Mouse (Mus musculus): ENCODE measurements around the gene Oas1f. TPM values are rescaled to one million over a fixed set of nuclear protein-coding genes. Genes with fewer than 3 reads are reported as not detected.
"Not testable (repeated sequence)": the region's sequence is repeated elsewhere in the genome, so short reads cannot be mapped to it uniquely, and the experiment has no call there.

Gene Oas1f
- total and polyA plus RNA-seq, 2 experiments: not detected

- Histone ChIP-seq H3K79me2 (ENCODE audit: control insufficient read depth, insufficient read depth, low read length) (no peaks in the 10 kb centered on the region), H3K36me3 (ENCODE audit: control insufficient read depth, insufficient read depth, low read length) (no peaks in the 10 kb centered on the region), H3K27me3 (ENCODE audit: control insufficient read depth, insufficient read depth, low read length) (no peaks in the 10 kb centered on the region), H3K9ac (ENCODE audit: low read depth, low read length) (no peak within 1 kb of the TSS), H3K4me1 (ENCODE audit: control insufficient read depth, insufficient read depth, low read length) (no peaks in the 10 kb centered on the region), H3K27ac (replicated peaks; ENCODE audit: insufficient read depth, low read depth, low read length) (no peak within 1 kb of the TSS), H3K4me3 (ENCODE audit: insufficient read depth, low read depth, low read length) (no peak within 1 kb of the TSS)
- 19% methylated on average over 4 of the region's 4 CpGs for WGBS
- no peak for TF ChIP-seq CTCF (IDR thresholded peaks at IDR 0.05; ENCODE audit: low read depth, low read length)
- no peak for TF ChIP-seq POLR2A (IDR thresholded peaks at IDR 0.05; ENCODE audit: extremely low read depth, insufficient read depth, low read length)
- no peak for DNase-seq (ENCODE audit: extremely low read depth, low read depth, low spot score)
Measured at GRCm38 (mm10) chr5:120861121-120861520, 14.0 kb downstream of the Oas1f start, which contains the start of gene Oas1h. TSS of gene Oas1h (plus strand) at chr5:120861421.

GRCm38 (mm10) chr5:120865336-120865860 is 18.2 kb downstream of the Oas1f start:
- Histone ChIP-seq H3K9ac (ENCODE audit: low read depth, low read length) (no peak overlapping the region), H3K4me1 (ENCODE audit: control insufficient read depth, insufficient read depth, low read length) (no peaks in the 10 kb centered on the region), H3K36me3 (ENCODE audit: control insufficient read depth, insufficient read depth, low read length) (no peaks in the 10 kb centered on the region), H3K79me2 (ENCODE audit: control insufficient read depth, insufficient read depth, low read length) (no peaks in the 10 kb centered on the region), H3K27me3 (ENCODE audit: control insufficient read depth, insufficient read depth, low read length) (no peaks in the 10 kb centered on the region), H3K4me3 (ENCODE audit: insufficient read depth, low read depth, low read length) (no peak overlapping the region), H3K27ac (replicated peaks; ENCODE audit: insufficient read depth, low read depth, low read length) (no peak overlapping the region)
- DNase-seq (ENCODE audit: extremely low read depth, low read depth, low spot score): peak; percentile 30
- TF ChIP-seq CTCF (IDR thresholded peaks at IDR 0.05; ENCODE audit: low read depth, low read length) (peak; percentile 52), POLR2A (IDR thresholded peaks at IDR 0.05; ENCODE audit: extremely low read depth, insufficient read depth, low read length) (no peak)
- 60% methylated on average over 3 of the region's 3 CpGs for WGBS

GRCm38 (mm10) chr5:120869436-120870015 is 22.4 kb downstream of the Oas1f start:
- H3K4me1 ChIP-seq (ENCODE audit: control insufficient read depth, insufficient read depth, low read length): no peaks in the 10 kb centered on the region
- no peak overlapping the region for H3K9ac ChIP-seq (ENCODE audit: low read depth, low read length)
- H3K27me3 ChIP-seq (ENCODE audit: control insufficient read depth, insufficient read depth, low read length): no peaks in the 10 kb centered on the region
- 77% methylated on average over 7 of the region's 7 CpGs for WGBS
- no peak overlapping the region for H3K4me3 ChIP-seq (ENCODE audit: insufficient read depth, low read depth, low read length)
- no peak for DNase-seq (ENCODE audit: extremely low read depth, low read depth, low spot score)
- H3K36me3 ChIP-seq (ENCODE audit: control insufficient read depth, insufficient read depth, low read length): no peaks in the 10 kb centered on the region
- no peak overlapping the region for H3K27ac ChIP-seq (replicated peaks; ENCODE audit: insufficient read depth, low read depth, low read length)
- no peaks in the 10 kb centered on the region for H3K79me2 ChIP-seq (ENCODE audit: control insufficient read depth, insufficient read depth, low read length)
- TF ChIP-seq POLR2A (IDR thresholded peaks at IDR 0.05; ENCODE audit: extremely low read depth, insufficient read depth, low read length): no peak
- no peak for TF ChIP-seq CTCF (IDR thresholded peaks at IDR 0.05; ENCODE audit: low read depth, low read length)

GRCm38 (mm10) chr5:120870081-120870480 is 22.9 kb downstream of the Oas1f start:
- H3K4me1 ChIP-seq (ENCODE audit: control insufficient read depth, insufficient read depth, low read length): no peaks in the 10 kb centered on the region
- H3K9ac ChIP-seq (ENCODE audit: low read depth, low read length): no peak overlapping the region
- H3K36me3 ChIP-seq (ENCODE audit: control insufficient read depth, insufficient read depth, low read length): no peaks in the 10 kb centered on the region
- TF ChIP-seq CTCF (IDR thresholded peaks at IDR 0.05; ENCODE audit: low read depth, low read length) (no peak), POLR2A (IDR thresholded peaks at IDR 0.05; ENCODE audit: extremely low read depth, insufficient read depth, low read length) (no peak)
- no peaks in the 10 kb centered on the region for H3K79me2 ChIP-seq (ENCODE audit: control insufficient read depth, insufficient read depth, low read length)
- no peak overlapping the region for H3K4me3 ChIP-seq (ENCODE audit: insufficient read depth, low read depth, low read length)
- no peaks in the 10 kb centered on the region for H3K27me3 ChIP-seq (ENCODE audit: control insufficient read depth, insufficient read depth, low read length)
- H3K27ac ChIP-seq (replicated peaks; ENCODE audit: insufficient read depth, low read depth, low read length): no peak overlapping the region
- DNase-seq (ENCODE audit: extremely low read depth, low read depth, low spot score): no peak
- 54% methylated on average over 3 of the region's 3 CpGs for WGBS

DNA sequence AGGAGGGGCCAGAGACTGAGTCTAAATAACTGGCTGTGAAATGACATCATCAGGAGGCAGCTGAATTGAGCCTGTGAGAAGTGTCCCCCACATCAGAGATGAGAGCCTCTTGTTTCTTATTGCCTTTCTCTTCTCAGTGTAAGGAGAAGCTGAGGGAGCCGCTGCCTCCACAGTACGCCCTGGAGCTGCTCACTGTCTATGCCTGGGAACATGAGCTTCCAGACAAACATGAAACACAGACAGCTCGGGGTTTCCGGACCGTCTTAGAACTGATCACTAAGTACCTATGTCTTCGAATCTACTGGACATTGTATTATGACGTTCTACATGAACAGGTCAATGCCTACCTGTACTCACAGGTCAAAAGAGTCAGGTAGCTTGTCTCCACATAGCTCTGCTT is 23.6 kb downstream of the Oas1f start:
- 78% methylated on average over 7 of the region's 7 CpGs for WGBS

GRCm38 (mm10) chr5:120871469-120871868 is 24.3 kb downstream of the Oas1f start:
- TF ChIP-seq CTCF (IDR thresholded peaks at IDR 0.05; ENCODE audit: low read depth, low read length): no peak
- TF ChIP-seq POLR2A (IDR thresholded peaks at IDR 0.05; ENCODE audit: extremely low read depth, insufficient read depth, low read length): no peak
- no peak for DNase-seq (ENCODE audit: extremely low read depth, low read depth, low spot score)
- H3K9ac ChIP-seq (ENCODE audit: low read depth, low read length): no peak overlapping the region
- H3K4me3 ChIP-seq (ENCODE audit: insufficient read depth, low read depth, low read length): no peak overlapping the region
- WGBS: 38% methylated on average over 2 of the region's 2 CpGs
- H3K27ac ChIP-seq (replicated peaks; ENCODE audit: insufficient read depth, low read depth, low read length): no peak overlapping the region
- no peaks in the 10 kb centered on the region for H3K4me1 ChIP-seq (ENCODE audit: control insufficient read depth, insufficient read depth, low read length)
- no peaks in the 10 kb centered on the region for H3K79me2 ChIP-seq (ENCODE audit: control insufficient read depth, insufficient read depth, low read length)
- H3K36me3 ChIP-seq (ENCODE audit: control insufficient read depth, insufficient read depth, low read length): no peaks in the 10 kb centered on the region
- H3K27me3 ChIP-seq (ENCODE audit: control insufficient read depth, insufficient read depth, low read length): no peaks in the 10 kb centered on the region

More for the DNA sequence above, 23.6 kb downstream of the Oas1f start:
- H3K4me1 ChIP-seq (ENCODE audit: control insufficient read depth, insufficient read depth, low read length): no peaks in the 10 kb centered on the region
- H3K27ac ChIP-seq (replicated peaks; ENCODE audit: insufficient read depth, low read depth, low read length): no peak overlapping the region
- no peak overlapping the region for H3K4me3 ChIP-seq (ENCODE audit: insufficient read depth, low read depth, low read length)
- H3K9ac ChIP-seq (ENCODE audit: low read depth, low read length): no peak overlapping the region
- DNase-seq (ENCODE audit: extremely low read depth, low read depth, low spot score): no peak
- H3K27me3 ChIP-seq (ENCODE audit: control insufficient read depth, insufficient read depth, low read length): no peaks in the 10 kb centered on the region
- TF ChIP-seq POLR2A (IDR thresholded peaks at IDR 0.05; ENCODE audit: extremely low read depth, insufficient read depth, low read length) (no peak), CTCF (IDR thresholded peaks at IDR 0.05; ENCODE audit: low read depth, low read length) (no peak)
- H3K79me2 ChIP-seq (ENCODE audit: control insufficient read depth, insufficient read depth, low read length): no peaks in the 10 kb centered on the region
- H3K36me3 ChIP-seq (ENCODE audit: control insufficient read depth, insufficient read depth, low read length): no peaks in the 10 kb centered on the region

- 49% methylated on average over 2 of the region's 3 CpGs for WGBS
- not testable (repeated sequence) for H3K79me2 ChIP-seq (ENCODE audit: control insufficient read depth, insufficient read depth, low read length); H3K27me3 ChIP-seq (ENCODE audit: control insufficient read depth, insufficient read depth, low read length); H3K36me3 ChIP-seq (ENCODE audit: control insufficient read depth, insufficient read depth, low read length); DNase-seq (ENCODE audit: extremely low read depth, low read depth, low spot score); H3K4me3 ChIP-seq (ENCODE audit: insufficient read depth, low read depth, low read length); H3K9ac ChIP-seq (ENCODE audit: low read depth, low read length); H3K27ac ChIP-seq (replicated peaks; ENCODE audit: insufficient read depth, low read depth, low read length); H3K4me1 ChIP-seq (ENCODE audit: control insufficient read depth, insufficient read depth, low read length)
Measured at GRCm38 (mm10) chr5:120876839-120877238, 29.7 kb downstream of the Oas1f start.

DNA sequence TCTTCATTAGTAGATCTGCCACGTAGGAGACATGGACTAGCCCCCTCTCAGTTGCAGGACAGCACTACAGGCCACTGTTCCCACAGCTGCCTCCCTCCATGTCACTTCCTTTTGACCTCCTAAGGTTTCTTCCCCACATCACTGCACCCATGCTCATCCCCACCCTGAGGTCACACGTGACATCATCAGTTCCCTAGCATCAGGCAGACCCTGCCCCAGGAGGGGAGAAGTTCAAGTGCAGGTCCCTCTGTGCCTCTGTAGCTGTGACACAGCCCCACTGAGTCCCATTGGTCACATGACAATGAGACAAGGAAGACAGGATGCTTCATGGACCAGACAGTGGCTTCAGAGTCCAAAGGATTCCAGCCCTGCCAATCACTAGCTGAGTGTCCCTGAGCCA is 30.2 kb downstream of the Oas1f start:
- H3K36me3 ChIP-seq (ENCODE audit: control insufficient read depth, insufficient read depth, low read length); H3K27ac ChIP-seq (replicated peaks; ENCODE audit: insufficient read depth, low read depth, low read length); H3K79me2 ChIP-seq (ENCODE audit: control insufficient read depth, insufficient read depth, low read length); H3K4me3 ChIP-seq (ENCODE audit: insufficient read depth, low read depth, low read length); H3K9ac ChIP-seq (ENCODE audit: low read depth, low read length); H3K4me1 ChIP-seq (ENCODE audit: control insufficient read depth, insufficient read depth, low read length); DNase-seq (ENCODE audit: extremely low read depth, low read depth, low spot score); H3K27me3 ChIP-seq (ENCODE audit: control insufficient read depth, insufficient read depth, low read length): not testable (repeated sequence)
- WGBS: 77% methylated on average over 2 of the region's 2 CpGs

Measured in liver, adult 2 months (tissue).